Mouse (Mus musculus): ENCODE measurements around the gene Pdcd6. TPM values are rescaled to one million over a fixed set of nuclear protein-coding genes. Genes with fewer than 3 reads are reported as not detected.

The Pdcd6 gene
- polyA plus RNA-seq, 1 experiment from 2014 or later, result 114 TPM

GRCm38 (mm10) chr13:74305780-74306179 lies 11.6 kb downstream of the Pdcd6 start:
- Histone ChIP-seq H3K27me3 (no peaks in the 10 kb centered on the region), H3K27ac (no peak overlapping the region), H3K4me3 (replicated peaks) (no peak overlapping the region), H3K4me1 (no peaks in the 10 kb centered on the region), H3K9ac (no peak overlapping the region), H3K9me3 (no peaks in the 10 kb centered on the region), H3K4me2 (no peak overlapping the region), H3K36me3 (replicated peaks) (peaks cover 70% of the 10 kb centered on the region)
- 98% methylated on average over 1 of the region's 1 CpGs for WGBS
- ATAC-seq (ENCODE audit: low FRiP score), result no peak

GRCm38 (mm10) chr13:74305380-74305779 lies 12.0 kb downstream of the Pdcd6 start:
- Histone ChIP-seq H3K27ac (no peak overlapping the region), H3K4me2 (no peak overlapping the region), H3K9ac (no peak overlapping the region), H3K4me1 (no peaks in the 10 kb centered on the region), H3K27me3 (no peaks in the 10 kb centered on the region), H3K36me3 (replicated peaks) (peaks cover 66% of the 10 kb centered on the region), H3K4me3 (replicated peaks) (no peak overlapping the region), H3K9me3 (no peaks in the 10 kb centered on the region)
- ATAC-seq (ENCODE audit: low FRiP score), result no peak
- WGBS, result 90% methylated on average over 6 of the region's 6 CpGs

GRCm38 (mm10) chr13:74302050-74303037 lies 15.0 kb downstream of the Pdcd6 start:
- no peak for ATAC-seq (ENCODE audit: low FRiP score)
- no peak overlapping the region for H3K4me2 ChIP-seq
- H3K9ac ChIP-seq, result no peak overlapping the region
- no peaks in the 10 kb centered on the region for H3K9me3 ChIP-seq
- no peaks in the 10 kb centered on the region for H3K4me1 ChIP-seq
- no peaks in the 10 kb centered on the region for H3K27me3 ChIP-seq
- H3K4me3 ChIP-seq (replicated peaks), result no peak overlapping the region
- 86% methylated on average over 10 of the region's 10 CpGs for WGBS
- peaks cover 44% of the 10 kb centered on the region for H3K36me3 ChIP-seq (replicated peaks)
- H3K27ac ChIP-seq, result no peak overlapping the region

GRCm38 (mm10) chr13:74301607-74301984 lies 15.8 kb downstream of the Pdcd6 start:
- Histone ChIP-seq H3K36me3 (replicated peaks) (peaks cover 42% of the 10 kb centered on the region), H3K4me3 (replicated peaks) (no peak overlapping the region), H3K27me3 (no peaks in the 10 kb centered on the region), H3K9me3 (no peaks in the 10 kb centered on the region), H3K4me1 (no peaks in the 10 kb centered on the region), H3K27ac (no peak overlapping the region), H3K9ac (no peak overlapping the region), H3K4me2 (no peak overlapping the region)
- 81% methylated on average over 6 of the region's 6 CpGs for WGBS
- no peak for ATAC-seq (ENCODE audit: low FRiP score)

GRCm38 (mm10) chr13:74300925-74301606 lies 16.3 kb downstream of the Pdcd6 start:
- H3K9ac ChIP-seq, result no peak overlapping the region
- ATAC-seq (ENCODE audit: low FRiP score), result peak; percentile 63; the same call in 1 of the 2 replicates
- no peak overlapping the region for H3K27ac ChIP-seq
- no peak overlapping the region for H3K4me3 ChIP-seq (replicated peaks)
- WGBS, result 41% methylated on average over 4 of the region's 4 CpGs
- peaks cover 36% of the 10 kb centered on the region for H3K36me3 ChIP-seq (replicated peaks)
- H3K9me3 ChIP-seq, result no peaks in the 10 kb centered on the region
- no peaks in the 10 kb centered on the region for H3K4me1 ChIP-seq
- H3K27me3 ChIP-seq, result no peaks in the 10 kb centered on the region
- no peak overlapping the region for H3K4me2 ChIP-seq

- Histone ChIP-seq H3K9me3 (no peaks in the 10 kb centered on the region), H3K9ac (no peak overlapping the region), H3K36me3 (replicated peaks) (no peaks in the 10 kb centered on the region), H3K27ac (no peak overlapping the region), H3K4me2 (no peak overlapping the region), H3K4me1 (peaks cover 4% of the 10 kb centered on the region), H3K27me3 (peaks cover 13% of the 10 kb centered on the region), H3K4me3 (replicated peaks) (no peak overlapping the region)
- 82% methylated on average over 7 of the region's 7 CpGs for WGBS
- ATAC-seq (ENCODE audit: low FRiP score), result no peak
Observed at GRCm38 (mm10) chr13:74296376-74296775, 21.0 kb downstream of the Pdcd6 start.

- peak within 1 kb of the TSS; percentile 55 for H3K4me2 ChIP-seq
- H3K4me1 ChIP-seq, result peaks cover 4% of the 10 kb centered on the region
- peak; percentile 64; the same call in 1 of the 2 replicates for ATAC-seq (ENCODE audit: low FRiP score)
- peaks cover 15% of the 10 kb centered on the region for H3K27me3 ChIP-seq
- peak within 1 kb of the TSS; percentile 26 for H3K4me3 ChIP-seq (replicated peaks)
- no peaks in the 10 kb centered on the region for H3K9me3 ChIP-seq
- no peak within 1 kb of the TSS for H3K27ac ChIP-seq
- H3K9ac ChIP-seq, result peak within 1 kb of the TSS; percentile 25; the same call in 1 of the 2 replicates
- no peaks in the 10 kb centered on the region for H3K36me3 ChIP-seq (replicated peaks)
- WGBS, result under 1% methylated on average over 26 of the region's 27 CpGs
Observed at GRCm38 (mm10) chr13:74292167-74292566, 25.2 kb downstream of the Pdcd6 start, which contains the start of gene Ahrr. Gene Ahrr, minus strand, starts transcription at chr13:74292331.

GRCm38 (mm10) chr13:74289646-74290045 lies 27.7 kb downstream of the Pdcd6 start:
- ATAC-seq (ENCODE audit: low FRiP score), result no peak
- Histone ChIP-seq H3K4me2 (no peak overlapping the region), H3K27me3 (peaks cover 15% of the 10 kb centered on the region), H3K9me3 (no peaks in the 10 kb centered on the region), H3K4me3 (replicated peaks) (no peak overlapping the region), H3K9ac (no peak overlapping the region), H3K36me3 (replicated peaks) (no peaks in the 10 kb centered on the region), H3K4me1 (peaks cover 4% of the 10 kb centered on the region), H3K27ac (no peak overlapping the region)
- WGBS, result 87% methylated on average over 5 of the region's 5 CpGs

GRCm38 (mm10) chr13:74282299-74282698 lies 35.1 kb downstream of the Pdcd6 start:
- no peak overlapping the region for H3K27ac ChIP-seq
- ATAC-seq (ENCODE audit: low FRiP score), result no peak
- WGBS, result 82% methylated on average over 1 of the region's 2 CpGs

GRCm38 (mm10) chr13:74275726-74276125 lies 41.7 kb downstream of the Pdcd6 start:
- Histone ChIP-seq H3K36me3 (replicated peaks) (no peaks in the 10 kb centered on the region), H3K9me3 (no peaks in the 10 kb centered on the region), H3K27me3 (no peaks in the 10 kb centered on the region), H3K27ac (no peak overlapping the region), H3K9ac (no peak overlapping the region), H3K4me3 (replicated peaks) (no peak overlapping the region), H3K4me2 (no peak overlapping the region), H3K4me1 (no peaks in the 10 kb centered on the region)
- ATAC-seq (ENCODE audit: low FRiP score), result no peak
- 87% methylated on average over 4 of the region's 4 CpGs for WGBS

More at GRCm38 (mm10) chr13:74282299-74282698, 35.1 kb downstream of the Pdcd6 start:
- Histone ChIP-seq H3K36me3 (replicated peaks) (no peaks in the 10 kb centered on the region), H3K27me3 (0 out of 2 replicates have a peak, but pooled peaks cover 4% of the 10 kb centered on the region), H3K4me3 (replicated peaks) (no peak overlapping the region), H3K9ac (no peak overlapping the region), H3K9me3 (no peaks in the 10 kb centered on the region), H3K4me2 (no peak overlapping the region), H3K4me1 (no peaks in the 10 kb centered on the region)

- Histone ChIP-seq H3K9ac (peak overlapping the region; percentile 78), H3K4me1 (peaks cover 7% of the 10 kb centered on the region), H3K27ac (no peak overlapping the region), H3K27me3 (no peaks in the 10 kb centered on the region), H3K36me3 (replicated peaks) (no peaks in the 10 kb centered on the region), H3K4me3 (replicated peaks) (peak overlapping the region; percentile 51), H3K4me2 (peak overlapping the region; percentile 90), H3K9me3 (no peaks in the 10 kb centered on the region)
- ATAC-seq (ENCODE audit: low FRiP score), result peak; percentile 94
- WGBS, result 4% methylated on average over 10 of the region's 10 CpGs
Observed at GRCm38 (mm10) chr13:74260231-74260992, 57.0 kb downstream of the Pdcd6 start.
